Mouse (Mus musculus) heart, postnatal 0 days (tissue): ENCODE data around the gene Slc39a1. TPM values are rescaled to one million over a fixed set of nuclear protein-coding genes. Genes with fewer than 3 reads are reported as not detected.

Source experiments
- ATAC-seq: fragments of 200-750 bp; cut with Nextera tagmentation; 2 replicates; pipeline ENCODE4 v1.8.0; 2017; ENCODE audit warnings: low read depth, moderate number of reproducible peaks, moderate library complexity; ENCODE audit not compliant: insufficient read depth
- DNase-seq: peaks from one replicate; pipeline ENCODE4 v3.0.0-alpha.2; 2016; ENCODE audit warnings: low spot score
- H3K27ac ChIP-seq: fragments of 300-500 bp; sonication (generic); 2 replicates; pipeline ENCODE4 v1.5.1; 2014; ENCODE audit warnings: low read depth, mild to moderate bottlenecking
- H3K27me3 ChIP-seq: fragments of 300-500 bp; sonication (generic); 2 replicates; pipeline ENCODE4 v1.6.1; 2014; ENCODE audit warnings: low read length, mixed read lengths; ENCODE audit not compliant: control insufficient read depth, insufficient read depth
- H3K36me3 ChIP-seq: fragments of 300-500 bp; sonication (generic); replicated peaks from 2 replicates; pipeline ENCODE4 v1.6.1; 2014; ENCODE audit warnings: low read length, mixed read lengths; ENCODE audit not compliant: control insufficient read depth, insufficient read depth
- H3K4me1 ChIP-seq: fragments of 300-500 bp; sonication (generic); 2 replicates; pipeline ENCODE4 v1.6.1; 2014; ENCODE audit warnings: antibody characterized with exemption; ENCODE audit not compliant: control insufficient read depth, insufficient read depth
- H3K4me2 ChIP-seq: fragments of 300-500 bp; sonication (generic); 2 replicates; pipeline ENCODE4 v1.6.1; 2014; ENCODE audit warnings: low read depth, mild to moderate bottlenecking, low read length, moderate library complexity
- H3K4me3 ChIP-seq: fragments of 300-500 bp; sonication (generic); 2 replicates; pipeline ENCODE4 v1.5.1; 2014; ENCODE audit warnings: low read depth, low read length
- H3K9ac ChIP-seq: fragments of 300-500 bp; sonication (generic); replicated peaks from 2 replicates; pipeline ENCODE4 v1.6.1; 2014; ENCODE audit warnings: low read depth, low read length, mixed read lengths
- H3K9me3 ChIP-seq: fragments of 300-500 bp; sonication (generic); replicated peaks from 2 replicates; pipeline ENCODE4 v1.6.1; 2016; ENCODE audit warnings: low read length; ENCODE audit not compliant: control insufficient read depth
- CTCF ChIP-seq: IDR thresholded peaks from 2 replicates; pipeline ENCODE4 v1.5.1; 2016; ENCODE audit warnings: antibody characterized with exemption, control low read depth, low read depth
- EP300 ChIP-seq: IDR thresholded peaks from 2 replicates; pipeline ENCODE4 v1.6.1; 2016; ENCODE audit warnings: antibody characterized with exemption, low read depth
- WGBS: fragments of 180-500 bp; shearing (Covaris S2); extraction: QIAGEN DNeasy Blood & Tissue Kit; methylation state at CpG from one replicate; pipeline ENCODE4 v1.1.7; 2014; 5-methylcytosine and 5-hydroxymethylcytosine counted together
- microRNA-seq: library from miRNA; unstranded; fragments of <30 nt; microRNA quantifications from one replicate; pipeline ENCODE4, GENCODE M21; 2016
- polyA plus RNA-seq: library from polyadenylated mRNA; unstranded; fragments of >200 nt; fragmentation: Nextera tagmentation; extraction: Ambion mirVana; gene quantifications from 2 replicates; pipeline ENCODE4 v1.2.1, GENCODE M21; 2015
- total RNA-seq: library from RNA; depleted of rRNA; stranded (reverse); fragments of >200 nt; gene quantifications from 2 replicates; pipeline ENCODE4 v1.2.3, GENCODE M21; 2014; ENCODE audit warnings: low replicate concordance; rRNA removed

Gene Slc39a1
- total and polyA plus RNA-seq, 2 experiments from 2014 or later, result 95.5 to 158 TPM

GRCm38 (mm10) chr3:90292345-90293275 lies 44.6 kb downstream of the Slc39a1 start, which contains the start of gene Gatad2b:
Gatad2b (plus strand) TSS chr3:90293178.
- peak; percentile 100 for DNase-seq
- no peak for TF ChIP-seq CTCF
- TF ChIP-seq EP300, result peak; percentile 82; the same call in 1 of the 2 replicates
- WGBS, result under 1% methylated on average over 45 of the region's 47 CpGs

GRCm38 (mm10) chr3:90293352-90294063 lies 45.5 kb downstream of the Slc39a1 start:
- Histone ChIP-seq H3K4me1 (peaks cover 25% of the 10 kb centered on the region), H3K36me3 (no peaks in the 10 kb centered on the region; the same call in 1 of the 2 replicates), H3K9me3 (no peaks in the 10 kb centered on the region), H3K4me2 (peak overlapping the region; percentile 78), H3K27ac (peak overlapping the region; percentile 99), H3K9ac (peak overlapping the region; percentile 97), H3K27me3 (no peaks in the 10 kb centered on the region), H3K4me3 (peak overlapping the region; percentile 96)
- DNase-seq (peak; percentile 29), ATAC-seq (peak; percentile 18)
- under 1% methylated on average over 33 of the region's 68 CpGs for WGBS
- TF ChIP-seq CTCF (no peak), EP300 (no peak)

More at GRCm38 (mm10) chr3:90292345-90293275, 44.6 kb downstream of the Slc39a1 start, which contains the start of gene Gatad2b:
- H3K4me1 ChIP-seq, result peaks cover 25% of the 10 kb centered on the region
- H3K4me2 ChIP-seq, result peak within 1 kb of the TSS; percentile 78
- peak within 1 kb of the TSS; percentile 99 for H3K27ac ChIP-seq
- H3K36me3 ChIP-seq, result no peaks in the 10 kb centered on the region; the same call in 1 of the 2 replicates
- ATAC-seq, result peak; percentile 97
- H3K9me3 ChIP-seq, result no peaks in the 10 kb centered on the region
- H3K4me3 ChIP-seq, result peak within 1 kb of the TSS; percentile 96
- H3K9ac ChIP-seq, result peak within 1 kb of the TSS; percentile 97
- H3K27me3 ChIP-seq, result no peaks in the 10 kb centered on the region

GRCm38 (mm10) chr3:90294064-90294440 lies 46.1 kb downstream of the Slc39a1 start:
- H3K4me3 ChIP-seq, result peak overlapping the region; percentile 96
- TF ChIP-seq EP300 (no peak), CTCF (no peak)
- peak; percentile 12 for DNase-seq
- peak overlapping the region; percentile 99 for H3K27ac ChIP-seq
- peak overlapping the region; percentile 78 for H3K4me2 ChIP-seq
- H3K9me3 ChIP-seq, result no peaks in the 10 kb centered on the region
- peak overlapping the region; percentile 97 for H3K9ac ChIP-seq
- H3K27me3 ChIP-seq, result no peaks in the 10 kb centered on the region
- peaks cover 25% of the 10 kb centered on the region for H3K4me1 ChIP-seq
- no peak for ATAC-seq
- WGBS, result 4% methylated on average over 11 of the region's 11 CpGs
- no peaks in the 10 kb centered on the region; the same call in 1 of the 2 replicates for H3K36me3 ChIP-seq

- Histone ChIP-seq H3K27ac (no peak overlapping the region; the same call in 1 of the 2 replicates), H3K4me3 (peak overlapping the region; percentile 96), H3K36me3 (no peaks in the 10 kb centered on the region; the same call in 1 of the 2 replicates), H3K4me1 (peaks cover 25% of the 10 kb centered on the region), H3K9me3 (no peaks in the 10 kb centered on the region), H3K4me2 (peak overlapping the region; percentile 78), H3K27me3 (no peaks in the 10 kb centered on the region), H3K9ac (peak overlapping the region; percentile 97; the same call in 1 of the 2 replicates)
- DNase-seq (no peak), ATAC-seq (no peak)
- TF ChIP-seq CTCF (no peak), EP300 (no peak)
- WGBS, result 45% methylated on average over 2 of the region's 2 CpGs
Measured at GRCm38 (mm10) chr3:90294651-90295050, 46.7 kb downstream of the Slc39a1 start.

Small RNA genes lying within 50 kb of the gene (microRNA-seq; reads per million reads assigned to microRNA genes)
- not detected for gene Mir7012

Other genes starting within 250 kb of the Slc39a1 start
- gene Hax1, start 249.4 kb upstream of the Slc39a1 start, total RNA-seq, result 37.9 and 45.0 TPM in 2 replicates
- 64.2 and 70.3 TPM in 2 replicates for gene Hax1, start 249.4 kb upstream of the Slc39a1 start, polyA plus RNA-seq
- 111 and 183 TPM in 2 replicates for gene 4933434E20Rik, start 196.5 kb upstream of the Slc39a1 start, total RNA-seq
- 151 and 165 TPM in 2 replicates for gene 4933434E20Rik, start 196.5 kb upstream of the Slc39a1 start, polyA plus RNA-seq
- gene Ubap2l, start 195.5 kb upstream of the Slc39a1 start, total RNA-seq, result 64.2 and 69.7 TPM in 2 replicates
- 88.9 and 92.0 TPM in 2 replicates for gene Ubap2l, start 195.5 kb upstream of the Slc39a1 start, polyA plus RNA-seq
- gene Tpm3, start 175.5 kb upstream of the Slc39a1 start, total RNA-seq, result 88.0 and 99.5 TPM in 2 replicates
- 139 and 145 TPM in 2 replicates for gene Tpm3, start 175.5 kb upstream of the Slc39a1 start, polyA plus RNA-seq
- gene Nup210l, start 144.0 kb upstream of the Slc39a1 start, total RNA-seq, result 0.04 and 0.27 TPM in 2 replicates
- 0.04 TPM in 1 of 2 replicates, not detected in the other for gene Nup210l, start 144.0 kb upstream of the Slc39a1 start, polyA plus RNA-seq
- gene Rps27, start 34.5 kb upstream of the Slc39a1 start, total RNA-seq, result 3,347 and 4,005 TPM in 2 replicates
- 908 and 957 TPM in 2 replicates for gene Rps27, start 34.5 kb upstream of the Slc39a1 start, polyA plus RNA-seq
- gene Rab13, start 34.5 kb upstream of the Slc39a1 start, total RNA-seq, result 9.7 and 13.7 TPM in 2 replicates
- 17.9 and 18.2 TPM in 2 replicates for gene Rab13, start 34.5 kb upstream of the Slc39a1 start, polyA plus RNA-seq
- gene Jtb, start 16.6 kb upstream of the Slc39a1 start, total RNA-seq, result 78.5 and 87.2 TPM in 2 replicates
- gene Jtb, start 16.6 kb upstream of the Slc39a1 start, polyA plus RNA-seq, result 116 TPM in 2 replicates
- 2.4 TPM in 1 of 2 replicates, not detected in the other for gene Creb3l4, start 4.7 kb upstream of the Slc39a1 start, total RNA-seq
- gene Creb3l4, start 4.7 kb upstream of the Slc39a1 start, polyA plus RNA-seq, result 1.2 TPM in 2 replicates
- 11.6 and 17.8 TPM in 2 replicates for gene Crtc2, start 6.0 kb downstream of the Slc39a1 start, total RNA-seq
- 6.3 and 7.2 TPM in 2 replicates for gene Crtc2, start 6.0 kb downstream of the Slc39a1 start, polyA plus RNA-seq
- 18.4 and 32.6 TPM in 2 replicates for gene Dennd4b, start 17.0 kb downstream of the Slc39a1 start, total RNA-seq
- 3.4 and 4.6 TPM in 2 replicates for gene Dennd4b, start 17.0 kb downstream of the Slc39a1 start, polyA plus RNA-seq
- 14.1 and 25.3 TPM in 2 replicates for gene Gatad2b, start 45.0 kb downstream of the Slc39a1 start, total RNA-seq
- gene Gatad2b, start 45.0 kb downstream of the Slc39a1 start, polyA plus RNA-seq, result 5.8 and 6.4 TPM in 2 replicates
- gene Slc27a3, start 141.8 kb downstream of the Slc39a1 start, total RNA-seq, result 3.3 and 6.2 TPM in 2 replicates
- gene Slc27a3, start 141.8 kb downstream of the Slc39a1 start, polyA plus RNA-seq, result 2.3 and 2.4 TPM in 2 replicates
- 26.1 and 26.6 TPM in 2 replicates for gene Ints3, start 185.4 kb downstream of the Slc39a1 start, total RNA-seq
- gene Ints3, start 185.4 kb downstream of the Slc39a1 start, polyA plus RNA-seq, result 7.8 and 8.3 TPM in 2 replicates
- gene Npr1, start 217.7 kb downstream of the Slc39a1 start, total RNA-seq, result 26.4 and 30.9 TPM in 2 replicates
- 10.2 and 11.2 TPM in 2 replicates for gene Npr1, start 217.7 kb downstream of the Slc39a1 start, polyA plus RNA-seq
- gene Ilf2, start 228.0 kb downstream of the Slc39a1 start, total RNA-seq, result 46.8 and 53.5 TPM in 2 replicates
- 60.2 and 60.8 TPM in 2 replicates for gene Ilf2, start 228.0 kb downstream of the Slc39a1 start, polyA plus RNA-seq
- gene Snapin, start 242.9 kb downstream of the Slc39a1 start, total RNA-seq, result 44.3 and 59.2 TPM in 2 replicates
- 85.5 and 90.5 TPM in 2 replicates for gene Snapin, start 242.9 kb downstream of the Slc39a1 start, polyA plus RNA-seq